Mouse (Mus musculus) limb, embryonic 14.5 days (tissue): ENCODE data around the gene Bmp2k. TPM values are rescaled to one million over a fixed set of nuclear protein-coding genes. Genes with fewer than 3 reads are reported as not detected.

Source experiments
- ATAC-seq: fragments of 200-750 bp; cut with Nextera tagmentation; 2 replicates; pipeline ENCODE4 v1.8.0; 2017; ENCODE audit warnings: low read depth, moderate number of reproducible peaks, moderate TSS enrichment; ENCODE audit not compliant: low FRiP score
- DNase-seq: peaks from one replicate; pipeline ENCODE4 v3.0.0-alpha.2; 2015; ENCODE audit warnings: low spot score
- H3K27ac ChIP-seq: fragments of 300-500 bp; sonication (generic); replicated peaks from 2 replicates; pipeline ENCODE4 v1.5.1; 2014; ENCODE audit warnings: low read depth, mild to moderate bottlenecking, low read length, moderate library complexity, mixed read lengths
- H3K27me3 ChIP-seq: fragments of 300-500 bp; sonication (generic); 2 replicates; pipeline ENCODE4 v1.6.1; 2014; ENCODE audit warnings: low read length, mixed read lengths; ENCODE audit not compliant: control insufficient read depth, insufficient read depth
- H3K36me3 ChIP-seq: fragments of 300-500 bp; sonication (generic); 2 replicates; pipeline ENCODE4 v1.6.1; 2014; ENCODE audit warnings: mild to moderate bottlenecking, low read length, moderate library complexity, mixed read lengths; ENCODE audit not compliant: control insufficient read depth, insufficient read depth
- H3K4me1 ChIP-seq: fragments of 300-500 bp; sonication (generic); 2 replicates; pipeline ENCODE4 v1.6.1; 2014; ENCODE audit warnings: antibody characterized with exemption, low read length, mixed read lengths; ENCODE audit not compliant: control insufficient read depth, insufficient read depth
- H3K4me2 ChIP-seq: fragments of 300-500 bp; sonication (generic); replicated peaks from 2 replicates; pipeline ENCODE4 v1.6.1; 2014; ENCODE audit warnings: low read depth, mild to moderate bottlenecking, low read length, moderate library complexity; ENCODE audit not compliant: severe bottlenecking
- H3K4me3 ChIP-seq: fragments of 300-500 bp; sonication (generic); replicated peaks from 2 replicates; pipeline ENCODE4 v1.5.1; 2014; ENCODE audit warnings: low read length
- H3K9ac ChIP-seq: fragments of 300-500 bp; sonication (generic); 2 replicates; pipeline ENCODE4 v1.6.1; 2014; ENCODE audit warnings: mild to moderate bottlenecking, low read depth, low read length, moderate library complexity; ENCODE audit not compliant: severe bottlenecking
- H3K9me3 ChIP-seq: fragments of 300-500 bp; sonication (generic); 2 replicates; pipeline ENCODE4 v1.6.1; 2016; ENCODE audit warnings: low read length; ENCODE audit not compliant: control insufficient read depth
- POLR2A ChIP-seq: fragments of 200-500 bp; IDR thresholded peaks from 2 replicates; pipeline ENCODE4 v1.8.0; 2012; ENCODE audit warnings: inconsistent platforms, mild to moderate bottlenecking, moderate library complexity, borderline replicate concordance; ENCODE audit not compliant: insufficient read depth, insufficient read length; ENCODE audit errors: extremely low read depth
- WGBS: fragments of 180-500 bp; shearing (Covaris S2); extraction: QIAGEN DNeasy Blood & Tissue Kit; methylation state at CpG from one replicate; pipeline ENCODE4 v1.1.7; 2014; 5-methylcytosine and 5-hydroxymethylcytosine counted together
- polyA plus RNA-seq, 2 experiments: library from polyadenylated mRNA; depleted of rRNA in 1 of 2; stranded (reverse) in 1 of 2; unstranded in 1 of 2; fragments of >200 nt; fragmentation: Nextera tagmentation in 1 of 2; extraction: Ambion mirVana in 1 of 2; gene quantifications; 2 replicates each; pipeline versions ENCODE4 v1.2.1 to v1.2.3; 2012 to 2014

Gene Bmp2k
- polyA plus RNA-seq, 2 experiments = 5.1 to 10.1 TPM

GRCm38 (mm10) chr5:97087030-97087630 is 89.6 kb downstream of the Bmp2k start:
- H3K4me3 ChIP-seq = no peak overlapping the region
- ATAC-seq (no peak), DNase-seq (no peak)
- H3K9ac ChIP-seq = no peak overlapping the region
- H3K27ac ChIP-seq = no peak overlapping the region
- H3K4me2 ChIP-seq = no peak overlapping the region
- H3K4me1 ChIP-seq = no peaks in the 10 kb centered on the region
- TF ChIP-seq POLR2A = no peak
- H3K27me3 ChIP-seq = no peaks in the 10 kb centered on the region
- H3K36me3 ChIP-seq = peaks cover 16% of the 10 kb centered on the region
- no peaks in the 10 kb centered on the region for H3K9me3 ChIP-seq
- 90% methylated on average over 24 of the region's 24 CpGs for WGBS

- Histone ChIP-seq H3K36me3 (peaks cover 16% of the 10 kb centered on the region), H3K4me2 (no peak overlapping the region), H3K4me3 (no peak overlapping the region), H3K9ac (no peak overlapping the region), H3K27me3 (no peaks in the 10 kb centered on the region), H3K27ac (no peak overlapping the region), H3K9me3 (no peaks in the 10 kb centered on the region), H3K4me1 (no peaks in the 10 kb centered on the region)
- DNase-seq = no peak
- WGBS = 94% methylated on average over 16 of the region's 16 CpGs
- ATAC-seq = no peak
- no peak for TF ChIP-seq POLR2A
These were observed 90.3 kb downstream of the Bmp2k start for GRCm38 (mm10) chr5:97087746-97088145.

GRCm38 (mm10) chr5:97088231-97088630 is 90.7 kb downstream of the Bmp2k start:
- Histone ChIP-seq H3K4me1 (no peaks in the 10 kb centered on the region), H3K36me3 (peaks cover 20% of the 10 kb centered on the region), H3K4me2 (no peak overlapping the region)

GRCm38 (mm10) chr5:97089426-97089825 is 91.9 kb downstream of the Bmp2k start:
- Histone ChIP-seq H3K27ac (no peak overlapping the region), H3K4me3 (no peak overlapping the region), H3K4me2 (no peak overlapping the region), H3K9ac (no peak overlapping the region), H3K9me3 (no peaks in the 10 kb centered on the region), H3K4me1 (no peaks in the 10 kb centered on the region), H3K27me3 (no peaks in the 10 kb centered on the region), H3K36me3 (peaks cover 20% of the 10 kb centered on the region)
- no peak for TF ChIP-seq POLR2A
- DNase-seq (no peak), ATAC-seq (no peak)
- 85% methylated on average over 3 of the region's 3 CpGs for WGBS

More at GRCm38 (mm10) chr5:97088231-97088630, 90.7 kb downstream of the Bmp2k start:
- H3K4me3 ChIP-seq = no peak overlapping the region
- WGBS = 88% methylated on average over 6 of the region's 6 CpGs
- no peaks in the 10 kb centered on the region for H3K9me3 ChIP-seq
- H3K27me3 ChIP-seq = no peaks in the 10 kb centered on the region
- DNase-seq (no peak), ATAC-seq (no peak)
- no peak overlapping the region for H3K27ac ChIP-seq
- no peak for TF ChIP-seq POLR2A
- no peak overlapping the region for H3K9ac ChIP-seq

- H3K4me1 ChIP-seq = no peaks in the 10 kb centered on the region
- TF ChIP-seq POLR2A = no peak
- ATAC-seq = peak; percentile 86
- 60% methylated on average over 6 of the region's 6 CpGs for WGBS
- H3K9ac ChIP-seq = no peak overlapping the region
- no peaks in the 10 kb centered on the region for H3K9me3 ChIP-seq
- no peak overlapping the region for H3K4me3 ChIP-seq
- DNase-seq = peak; percentile 35
- H3K4me2 ChIP-seq = no peak overlapping the region
- no peak overlapping the region for H3K27ac ChIP-seq
- H3K36me3 ChIP-seq = peaks cover 20% of the 10 kb centered on the region
- H3K27me3 ChIP-seq = no peaks in the 10 kb centered on the region
These were observed 92.7 kb downstream of the Bmp2k start for GRCm38 (mm10) chr5:97090034-97090784.
